Mouse (Mus musculus) E14TG2a.4 (cell line): ENCODE measurements around the gene Pkdcc.

ENCODE experiments used
- CTCF ChIP-seq: conservative IDR thresholded peaks from 2 replicates; pipeline ENCODE4 v1.5.1; 2014; ENCODE audit warnings: low read length
- NANOG ChIP-seq: IDR thresholded peaks from 2 replicates; pipeline ENCODE4 v1.6.1; 2014; ENCODE audit warnings: borderline replicate concordance, low read length, mixed read lengths
- POU5F1 ChIP-seq: IDR thresholded peaks from 2 replicates; pipeline ENCODE4 v1.6.1; 2014; ENCODE audit warnings: low read length, borderline replicate concordance

- TF ChIP-seq POU5F1, result no peak
- no peak for TF ChIP-seq CTCF
- TF ChIP-seq NANOG, result no peak
These were observed 35.9 kb downstream of the Pkdcc start for GRCm38 (mm10) chr17:83250903-83251526.
